Mouse (Mus musculus) right cerebral cortex, adult 18-20 months (tissue): Measurements from ENCODE around the gene Nectin1.
A peak's percentile ranks its signal among the peaks of the same experiment; 100 is the strongest.

Source experiments
- DNase-seq: peaks from one replicate; pipeline ENCODE4 v3.0.0; 2022; ENCODE audit warnings: mixed read lengths

The Nectin1 gene

GRCm38 (mm10) chr9:43743647-43744137 lies at the start of gene Nectin1:
Nectin1 (plus strand) TSS chr9:43743984.
- peak; percentile 89 for DNase-seq

- no peak for DNase-seq
These were observed 45.6 kb upstream of the Nectin1 start for GRCm38 (mm10) chr9:43698080-43698712.

GRCm38 (mm10) chr9:43698841-43699240 lies 44.9 kb upstream of the Nectin1 start:
- no peak for DNase-seq

DNA sequence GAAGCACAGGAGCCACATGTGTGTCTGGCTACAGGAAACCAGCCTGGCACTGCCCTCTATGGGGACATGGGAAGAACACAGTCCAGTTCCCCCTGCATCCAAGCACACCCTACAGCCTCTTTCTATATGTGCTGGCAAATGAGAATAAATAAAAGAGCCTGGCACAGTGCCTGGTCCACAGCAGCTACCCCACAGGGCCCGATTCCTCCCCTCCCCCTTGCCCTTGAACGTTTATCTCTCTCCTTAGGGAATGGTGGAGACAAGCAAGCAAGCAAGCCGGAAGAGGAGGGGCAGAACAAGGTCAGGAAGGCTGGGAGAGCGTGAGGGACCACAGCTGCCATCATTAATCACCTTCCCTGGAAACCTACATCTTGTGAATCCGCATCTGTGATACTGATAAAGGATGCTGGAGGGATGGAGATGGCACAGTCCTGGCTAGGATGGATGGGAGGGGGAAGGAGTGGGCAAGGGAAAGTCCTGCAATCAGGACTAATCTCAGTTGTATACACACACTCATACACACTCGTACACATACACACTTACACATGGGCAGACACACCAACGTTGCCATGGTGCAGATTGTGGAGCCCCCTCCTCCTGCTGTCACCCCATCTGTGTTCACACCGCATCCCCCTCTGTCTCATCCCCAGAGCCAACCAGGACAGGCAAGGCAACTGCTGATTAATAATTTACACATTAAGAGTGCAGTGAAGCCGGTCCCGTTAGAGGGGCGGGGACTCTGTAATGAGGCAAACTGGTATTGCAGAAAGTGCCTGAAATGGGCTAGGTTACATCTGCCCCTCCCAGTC lies 44.2 kb upstream of the Nectin1 start:
- DNase-seq, result no peak

- no peak for DNase-seq
These were observed 43.6 kb upstream of the Nectin1 start for GRCm38 (mm10) chr9:43700226-43700579.

- DNase-seq, result no peak
These were observed 42.0 kb upstream of the Nectin1 start for GRCm38 (mm10) chr9:43701748-43702147.

- DNase-seq, result no peak
These were observed 36.2 kb upstream of the Nectin1 start for GRCm38 (mm10) chr9:43707571-43707970.

- DNase-seq, result peak; percentile 23
These were observed 35.1 kb upstream of the Nectin1 start for GRCm38 (mm10) chr9:43708715-43709114.

- DNase-seq, result no peak
These were observed 30.4 kb upstream of the Nectin1 start for GRCm38 (mm10) chr9:43713432-43713831.

DNA sequence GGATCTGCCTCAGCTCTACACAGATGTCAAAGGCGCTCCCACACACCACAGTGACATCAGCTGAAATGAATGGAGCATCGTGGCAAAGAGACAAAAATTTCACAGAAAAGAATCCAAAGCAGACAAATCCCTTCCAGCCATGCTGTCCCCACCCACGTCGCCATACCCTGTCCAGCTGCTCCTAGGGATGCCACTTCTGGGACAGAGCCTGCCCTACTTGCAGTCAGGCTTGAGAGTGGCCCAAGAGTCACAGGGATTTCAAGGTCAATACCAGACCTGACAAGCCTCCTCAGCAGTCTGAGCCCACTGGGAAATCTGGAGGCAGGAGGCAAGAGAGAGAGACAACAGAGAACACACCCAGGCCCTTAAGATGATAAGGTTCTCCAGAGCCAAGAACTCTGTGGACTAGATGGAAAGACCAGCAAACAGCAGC lies 24.4 kb upstream of the Nectin1 start:
- DNase-seq, result peak; percentile 56

DNA sequence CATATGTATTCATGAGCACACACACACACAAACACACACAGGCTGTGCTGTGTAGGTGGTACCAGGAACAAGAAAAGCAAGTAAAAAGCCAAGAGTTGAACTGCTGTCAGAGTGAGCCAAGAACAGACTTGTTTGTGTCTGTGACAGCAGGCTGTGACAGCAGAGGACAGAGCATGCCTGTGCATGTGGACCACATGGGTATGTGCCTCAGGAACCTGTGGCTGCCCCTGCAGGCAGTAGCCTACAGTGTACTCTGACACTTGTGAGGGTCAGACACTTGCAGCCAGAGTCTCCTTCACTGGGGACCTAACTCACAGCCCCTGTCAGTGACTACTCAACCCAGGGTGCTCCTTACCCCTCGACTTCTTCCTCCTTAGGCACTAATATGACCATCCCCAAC lies 23.7 kb upstream of the Nectin1 start:
- no peak for DNase-seq

GRCm38 (mm10) chr9:43724093-43724492 lies 19.7 kb upstream of the Nectin1 start:
- DNase-seq, result no peak

- no peak for DNase-seq
These were observed 14.1 kb upstream of the Nectin1 start for GRCm38 (mm10) chr9:43729450-43730266.

DNA sequence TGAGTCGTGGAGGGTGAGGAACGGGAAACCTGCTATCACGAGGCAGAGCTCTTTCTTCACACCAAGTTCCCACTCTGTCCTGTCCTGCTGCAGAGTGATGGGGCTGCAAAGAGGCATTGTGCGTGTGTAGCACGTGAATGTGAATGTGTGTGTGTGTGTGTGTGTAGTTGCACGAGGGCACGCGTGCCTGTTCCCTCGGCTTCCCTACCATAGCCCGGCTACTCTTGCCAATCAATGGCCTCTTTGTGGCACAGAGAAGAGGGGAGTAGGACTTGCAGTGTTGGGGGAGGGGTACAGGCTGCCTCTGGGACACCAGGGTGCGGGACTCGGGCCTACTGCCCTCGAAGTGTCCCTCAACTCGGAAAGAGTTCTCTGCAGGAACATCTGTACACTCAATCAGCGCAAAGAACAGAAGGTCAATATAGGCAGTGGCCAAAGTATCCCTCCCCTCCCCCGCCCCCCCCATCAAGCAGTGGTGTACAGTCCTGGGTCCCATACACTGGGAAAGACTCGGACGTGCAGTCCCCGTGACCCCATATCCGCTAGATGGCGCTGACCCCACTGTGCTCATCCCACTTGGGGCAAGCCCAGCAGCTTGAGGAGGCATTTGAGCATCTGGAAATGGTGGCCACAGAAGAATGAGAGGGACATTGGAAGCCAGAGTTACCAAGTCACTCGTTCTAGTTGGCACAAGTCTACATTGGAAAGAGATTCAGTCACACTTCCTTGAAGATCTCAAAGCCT lies 13.3 kb upstream of the Nectin1 start:
- DNase-seq, result peak; percentile 51

- DNase-seq, result no peak
These were observed 11.9 kb upstream of the Nectin1 start for GRCm38 (mm10) chr9:43731880-43732279.

GRCm38 (mm10) chr9:43732671-43733070 lies 11.1 kb upstream of the Nectin1 start:
- DNase-seq, result no peak

DNA sequence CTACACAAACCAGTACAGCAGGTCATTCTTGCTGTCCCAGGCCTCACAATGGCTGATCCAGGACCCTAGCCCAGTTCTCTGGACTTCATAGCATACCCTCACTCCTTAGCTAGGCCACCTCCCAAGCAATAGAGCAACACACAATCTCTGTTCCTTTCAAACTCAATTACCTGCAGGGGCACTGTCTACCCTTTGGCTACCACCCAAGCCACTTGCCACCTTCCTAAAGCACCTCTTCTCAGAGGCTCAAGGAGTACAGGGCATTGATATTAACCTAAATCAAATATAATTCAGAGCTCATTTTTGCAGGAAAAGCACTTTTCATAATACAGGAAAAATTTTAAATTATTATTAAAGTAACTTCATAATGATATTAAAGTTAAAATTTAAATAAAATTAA lies 8.8 kb upstream of the Nectin1 start:
- no peak for DNase-seq

GRCm38 (mm10) chr9:43736046-43736730 lies 7.6 kb upstream of the Nectin1 start:
- DNase-seq, result no peak

DNA sequence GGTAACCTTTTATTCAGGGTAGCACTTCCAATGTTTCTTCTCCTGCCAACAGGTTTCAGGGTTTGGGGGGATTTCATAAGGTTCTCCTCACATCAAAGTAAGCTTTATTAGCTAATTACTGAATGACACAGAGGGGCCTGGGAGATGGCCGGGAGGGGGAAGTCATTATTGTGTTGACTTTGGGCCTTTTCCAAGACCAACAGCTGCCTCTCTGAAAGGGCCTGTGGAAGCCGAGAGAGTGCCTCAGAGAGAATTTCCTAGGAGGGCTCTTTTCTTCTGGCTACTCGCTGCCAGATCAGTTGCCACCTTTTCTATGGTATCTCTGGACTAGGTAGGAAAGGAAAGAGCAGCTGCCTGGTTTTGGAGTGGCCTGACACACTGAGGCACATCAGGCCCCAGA lies 6.5 kb upstream of the Nectin1 start:
- DNase-seq, result no peak

- DNase-seq, result no peak
These were observed 5.9 kb upstream of the Nectin1 start for GRCm38 (mm10) chr9:43737871-43738292.

DNA sequence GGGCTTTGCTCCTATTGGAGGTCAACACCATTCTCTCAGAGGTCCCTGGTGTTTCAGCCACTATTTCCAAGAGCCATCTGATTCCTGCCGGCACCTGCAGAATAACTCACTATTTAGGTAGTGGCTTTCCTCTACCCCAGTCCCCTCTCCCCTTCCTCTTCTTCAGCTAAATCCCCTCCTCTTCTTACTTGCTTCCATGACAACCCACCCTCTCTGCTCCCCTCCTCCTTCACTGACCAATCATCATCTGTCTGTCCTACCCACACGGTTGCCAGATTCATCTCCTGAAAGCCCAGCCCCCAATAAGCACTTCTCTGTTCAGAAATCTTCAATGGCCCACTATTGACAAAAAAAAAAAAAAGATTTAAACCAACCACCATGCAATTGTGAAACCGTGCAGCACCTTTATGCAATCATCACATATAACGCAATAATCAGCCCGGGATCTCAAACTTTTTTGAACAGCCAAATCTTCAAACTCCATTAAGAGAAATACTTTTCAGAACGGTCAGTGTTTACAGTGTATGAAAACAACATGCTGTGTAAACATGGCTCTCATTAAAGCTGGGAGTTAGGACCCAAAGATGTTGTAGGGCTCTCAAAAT lies 5.2 kb upstream of the Nectin1 start:
- no peak for DNase-seq

DNA sequence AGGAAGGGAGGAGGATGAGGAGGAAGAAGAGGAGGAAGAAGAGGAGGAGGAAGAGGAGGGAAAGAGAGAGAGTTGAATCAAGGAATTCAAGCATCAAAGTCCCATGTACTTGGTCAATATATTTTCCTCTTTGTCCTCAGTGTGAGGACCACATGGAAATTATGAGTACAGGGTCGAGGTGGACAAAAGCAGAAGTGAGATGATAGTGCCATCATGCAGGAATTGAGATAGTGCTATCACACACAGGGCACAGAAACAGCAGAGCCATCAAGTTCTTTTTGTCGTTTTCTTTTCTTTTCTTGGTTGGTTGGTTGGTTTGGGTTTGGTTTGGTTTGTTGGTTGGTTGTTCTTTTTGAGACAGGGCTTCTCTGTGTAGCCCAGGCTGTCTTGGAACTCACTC lies 2.5 kb upstream of the Nectin1 start:
- DNase-seq, result no peak
